Mouse (Mus musculus) monocyte, adult 2 months (primary cell): ENCODE results near the gene Smpd1.
A peak's percentile ranks its signal among the peaks of the same experiment; 100 is the strongest.

Source experiments
- DNase-seq, 2 experiments: peaks; one replicate each; pipeline ENCODE4 v3.0.0; 2022; ENCODE audit warnings: low spot score in 2 of 2, low read depth in 1 of 2

Smpd1 gene

DNA sequence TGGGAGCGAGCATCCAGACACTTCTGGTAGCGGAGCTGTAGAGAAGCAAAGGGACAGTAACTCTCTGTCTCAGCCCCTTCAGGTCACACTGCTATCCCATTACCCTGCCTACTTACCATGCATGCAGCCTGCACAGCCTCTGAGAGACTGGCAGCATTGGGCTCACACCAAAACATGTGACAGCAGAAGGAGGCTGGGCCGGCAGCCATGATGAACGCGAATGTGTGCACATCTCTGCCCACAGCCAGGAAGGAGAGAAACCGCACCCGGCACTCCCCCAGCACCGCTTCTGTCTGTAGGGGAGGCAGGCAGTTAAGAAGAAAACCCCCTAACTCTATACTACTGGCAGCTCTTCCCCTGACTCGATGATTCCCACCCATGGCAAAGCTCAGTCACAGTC lies 4.9 kb downstream of the Smpd1 start:
- no peak for DNase-seq

- no peak for DNase-seq
Measured at GRCm38 (mm10) chr7:105562317-105562716, 8.2 kb downstream of the Smpd1 start.

GRCm38 (mm10) chr7:105563367-105563766 lies 9.2 kb downstream of the Smpd1 start:
- DNase-seq, result no peak

DNA sequence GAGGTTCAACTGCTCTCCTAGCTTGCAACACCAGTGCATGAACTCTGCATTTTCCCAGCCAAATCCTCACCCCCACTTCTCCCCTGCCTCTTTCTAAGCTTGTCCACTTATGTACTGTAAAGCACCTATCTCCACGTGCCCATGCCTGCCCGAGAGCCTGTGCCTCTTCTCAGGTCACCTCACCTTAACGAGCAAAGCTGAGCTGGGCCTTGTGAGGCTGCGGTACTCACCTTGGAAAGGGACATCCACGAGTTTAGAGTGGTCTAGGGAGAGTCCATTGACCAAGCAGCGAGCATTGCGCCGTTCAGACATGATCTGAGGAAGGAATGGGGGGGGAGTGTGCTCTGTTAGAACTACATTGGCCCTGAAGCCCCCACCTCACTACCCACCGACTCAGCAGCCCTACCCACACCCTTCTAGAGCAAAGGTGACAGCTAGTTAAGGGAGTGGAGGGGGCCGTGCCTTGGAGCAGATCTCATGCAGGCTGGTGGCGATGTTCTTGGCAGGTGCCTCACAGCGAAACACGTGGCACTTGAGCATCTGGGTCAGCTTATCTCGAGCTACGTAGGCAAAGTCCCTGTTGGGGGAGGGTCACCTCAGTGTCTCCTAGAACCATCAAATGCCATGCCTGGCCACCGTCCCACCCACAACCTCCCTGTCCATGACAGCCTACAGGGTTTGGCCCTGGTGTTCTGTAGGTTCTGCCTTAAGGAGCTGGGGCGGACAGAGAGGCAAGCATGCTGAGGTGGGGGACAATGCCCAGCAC lies 11.1 kb downstream of the Smpd1 start:
- no peak for DNase-seq

DNA sequence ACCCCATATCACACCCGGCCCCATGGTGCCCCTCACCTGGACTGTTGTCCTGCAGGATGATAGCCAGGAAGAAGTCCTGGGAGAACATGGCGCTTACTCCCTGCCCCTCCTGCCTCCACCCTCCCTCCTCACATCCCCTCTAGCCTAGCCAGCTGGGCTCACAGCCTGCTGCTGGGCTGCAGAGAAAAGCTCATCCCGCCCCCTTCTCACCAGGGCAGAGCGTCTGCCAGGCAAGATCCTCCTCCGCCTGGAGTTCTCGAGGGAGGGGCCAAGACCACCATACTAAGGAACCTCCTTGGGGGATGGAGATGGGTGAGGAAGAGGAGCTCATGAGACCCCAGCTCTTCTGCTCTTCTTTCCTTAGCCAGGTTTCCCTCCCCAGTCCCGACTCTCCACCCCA lies 14.4 kb downstream of the Smpd1 start:
- DNase-seq, result no peak

DNA sequence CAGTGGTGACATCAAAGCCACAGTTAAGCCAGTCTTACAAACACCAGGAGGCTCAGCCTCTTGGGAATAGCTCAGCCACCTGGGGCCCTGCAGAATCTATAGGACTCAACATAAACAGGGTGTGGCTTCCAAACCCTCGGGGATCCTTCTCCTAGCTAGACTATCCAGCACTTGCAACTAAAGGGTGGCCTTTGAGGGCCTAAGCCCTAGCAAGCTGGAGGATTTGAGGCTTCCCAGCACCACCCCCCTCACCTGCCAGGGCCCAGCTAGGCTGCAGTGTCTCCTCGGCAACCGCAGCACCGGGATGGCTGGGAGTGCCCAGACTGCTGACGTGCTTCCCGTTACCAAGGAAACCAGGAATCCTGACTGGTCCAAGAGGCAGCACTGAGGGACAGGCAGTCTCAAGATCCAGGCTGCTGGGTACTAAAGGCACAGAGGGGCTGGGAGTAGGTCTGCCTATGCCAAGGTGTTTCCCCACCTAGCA lies 14.9 kb downstream of the Smpd1 start:
- DNase-seq, result no peak

DNA sequence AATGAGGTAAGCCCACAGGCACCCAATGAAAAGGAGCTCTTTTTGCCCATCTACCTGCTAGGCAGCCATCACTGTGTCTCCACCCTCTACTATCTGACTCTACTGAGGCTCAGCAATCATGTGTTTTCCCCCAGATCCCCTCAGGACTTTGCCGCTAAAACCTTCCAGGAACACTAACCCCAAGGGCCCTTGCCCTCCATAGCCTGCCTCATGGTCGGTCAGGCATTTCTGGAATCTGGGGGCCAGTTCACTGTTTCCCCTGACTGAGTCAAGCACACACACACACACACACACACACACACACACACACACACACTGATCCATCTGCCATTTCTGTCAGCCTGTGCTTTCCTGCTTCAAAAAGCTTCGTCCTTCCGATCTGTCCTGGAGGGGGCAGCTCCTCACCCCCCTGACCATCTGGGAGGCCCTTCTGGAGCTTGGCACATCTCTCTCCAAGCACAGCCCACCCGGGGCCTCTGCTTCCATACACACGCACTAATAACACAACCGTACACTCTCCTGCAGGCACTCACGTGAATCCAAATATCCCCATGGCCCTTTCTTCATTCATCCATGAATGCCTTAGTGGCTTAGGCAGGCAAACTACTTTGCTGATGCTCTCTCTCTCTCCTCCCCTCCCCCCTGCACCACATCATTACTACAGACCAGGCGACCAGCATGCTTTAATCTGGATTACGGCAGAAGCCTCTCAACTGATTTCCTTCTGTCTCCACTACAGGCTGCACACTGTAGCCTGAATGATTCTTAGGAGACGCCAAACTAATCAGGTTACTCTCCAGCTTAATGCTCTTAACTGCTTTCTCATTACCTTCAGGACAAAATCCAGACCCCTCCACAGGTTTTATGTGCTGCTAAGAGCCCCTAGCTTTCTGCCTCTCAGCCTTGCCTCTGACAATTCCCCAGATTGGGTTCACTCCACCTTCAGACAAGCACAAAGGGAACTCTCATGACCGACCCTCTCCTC lies 15.6 kb downstream of the Smpd1 start:
- DNase-seq, result no peak

DNA sequence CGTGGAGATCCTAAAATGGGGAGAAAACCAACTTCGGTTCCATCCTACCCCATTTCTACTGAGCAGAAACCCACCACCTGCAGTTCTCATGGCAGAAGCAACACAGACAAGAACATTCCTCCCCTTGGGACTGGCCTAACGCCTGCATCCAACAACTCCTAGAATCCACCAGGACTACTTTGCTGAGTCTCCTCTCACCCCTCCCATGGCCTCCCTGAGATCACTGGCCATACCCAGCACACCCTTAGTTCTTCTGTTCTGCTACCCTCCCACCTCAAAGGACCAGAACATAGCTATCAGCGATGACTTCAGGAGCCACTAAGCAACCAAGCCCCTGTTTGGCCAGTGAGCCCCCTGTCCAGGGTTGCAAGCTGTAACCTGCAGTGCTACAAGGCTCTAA lies 16.6 kb downstream of the Smpd1 start:
- DNase-seq, result no peak

- no peak for DNase-seq
Measured at GRCm38 (mm10) chr7:105572949-105573348, 18.8 kb downstream of the Smpd1 start.

DNA sequence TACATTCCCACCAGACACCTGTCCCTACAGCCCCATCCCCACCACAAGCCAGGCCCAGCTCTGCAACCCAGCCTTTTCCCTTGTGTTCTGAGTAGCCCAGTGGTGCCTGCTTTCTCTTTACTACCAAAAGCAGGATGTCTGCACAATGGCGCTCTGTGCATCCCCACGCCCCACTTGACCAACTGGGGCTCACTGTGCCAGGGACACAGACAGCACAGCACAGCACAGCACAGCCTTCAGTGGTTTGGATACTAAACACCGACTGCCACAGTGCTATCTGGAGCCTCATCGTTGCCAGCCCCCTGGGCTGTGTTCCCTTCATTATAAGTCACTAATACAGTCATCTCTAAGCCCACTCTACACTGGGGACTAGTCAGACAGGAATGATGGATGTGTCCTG lies 20.4 kb downstream of the Smpd1 start:
- no peak for DNase-seq

DNA sequence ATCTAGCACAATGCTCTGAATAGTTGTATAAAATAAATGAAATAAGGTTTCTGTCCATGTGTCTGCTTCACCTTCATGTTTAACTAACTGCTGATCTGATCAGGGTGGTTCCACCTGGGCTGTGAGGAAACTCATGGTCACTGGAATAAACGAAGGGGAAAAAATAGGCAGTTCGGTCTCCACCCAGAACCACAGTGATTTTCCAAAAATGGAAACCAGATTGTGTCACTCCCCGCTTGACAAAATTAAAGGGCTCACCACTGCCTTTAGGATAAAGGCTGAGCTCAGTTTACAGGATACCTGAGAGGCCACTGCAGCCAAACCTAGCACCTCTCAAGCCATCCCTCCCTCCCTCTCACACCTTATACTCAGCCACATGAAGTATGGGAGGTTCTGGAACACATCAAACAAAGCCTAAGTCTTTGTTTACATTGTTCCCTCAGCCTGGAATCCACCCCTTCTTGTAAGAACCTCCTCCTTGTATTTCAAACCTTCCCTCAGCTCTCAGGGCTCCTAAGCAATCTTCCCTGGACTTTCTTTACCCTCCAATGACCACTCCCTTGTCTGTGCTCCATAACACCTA lies 22.1 kb downstream of the Smpd1 start:
- no peak for DNase-seq

DNA sequence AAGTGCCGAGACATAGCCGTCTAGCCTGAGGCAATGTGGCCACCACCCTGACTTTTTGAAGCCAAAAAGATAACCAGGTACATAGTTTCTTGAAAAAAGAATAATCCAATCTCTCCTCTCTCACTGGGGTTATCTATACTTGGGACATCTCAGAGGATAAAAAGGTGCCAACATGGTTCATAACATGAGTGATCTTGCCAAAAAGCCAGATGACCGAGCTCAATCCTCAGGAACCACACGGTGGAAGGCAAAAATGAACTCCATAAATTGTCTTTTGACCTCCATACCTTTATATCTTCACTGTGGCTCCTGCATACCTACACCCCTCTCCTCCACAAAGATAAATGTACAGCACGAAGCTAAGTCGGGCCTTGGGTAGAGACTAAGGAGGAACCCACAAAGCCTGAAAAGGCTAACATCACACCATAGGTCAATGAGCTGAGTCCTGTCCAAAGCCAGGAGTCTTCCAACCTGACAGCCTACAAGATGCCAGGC lies 23.3 kb downstream of the Smpd1 start:
- DNase-seq, result no peak

- DNase-seq, result no peak
Measured at GRCm38 (mm10) chr7:105578481-105578880, 24.3 kb downstream of the Smpd1 start.

DNA sequence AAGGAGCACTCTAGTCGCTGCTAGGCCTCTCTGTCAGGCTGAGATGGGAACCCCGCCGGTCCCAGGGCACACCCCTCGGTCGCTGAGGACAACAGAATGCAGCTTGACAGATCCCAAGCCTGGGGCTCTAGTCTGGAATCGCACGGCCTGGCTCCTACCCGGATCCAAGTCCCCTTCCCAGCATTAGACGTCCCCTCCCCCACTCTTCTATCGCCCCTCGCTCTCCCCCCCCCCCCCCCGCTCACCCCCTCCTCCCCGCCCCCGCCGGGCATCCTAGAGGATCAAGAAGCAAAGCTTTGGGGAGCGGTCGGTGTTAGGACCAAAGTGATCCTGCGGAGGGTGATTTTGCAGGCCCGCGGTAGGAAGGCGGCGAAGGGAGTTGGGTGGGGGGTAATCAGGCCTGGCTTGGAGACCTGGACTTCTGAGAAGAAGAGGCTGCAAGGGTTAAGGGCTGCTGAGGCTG lies 26.5 kb downstream of the Smpd1 start:
- DNase-seq, result no peak

DNA sequence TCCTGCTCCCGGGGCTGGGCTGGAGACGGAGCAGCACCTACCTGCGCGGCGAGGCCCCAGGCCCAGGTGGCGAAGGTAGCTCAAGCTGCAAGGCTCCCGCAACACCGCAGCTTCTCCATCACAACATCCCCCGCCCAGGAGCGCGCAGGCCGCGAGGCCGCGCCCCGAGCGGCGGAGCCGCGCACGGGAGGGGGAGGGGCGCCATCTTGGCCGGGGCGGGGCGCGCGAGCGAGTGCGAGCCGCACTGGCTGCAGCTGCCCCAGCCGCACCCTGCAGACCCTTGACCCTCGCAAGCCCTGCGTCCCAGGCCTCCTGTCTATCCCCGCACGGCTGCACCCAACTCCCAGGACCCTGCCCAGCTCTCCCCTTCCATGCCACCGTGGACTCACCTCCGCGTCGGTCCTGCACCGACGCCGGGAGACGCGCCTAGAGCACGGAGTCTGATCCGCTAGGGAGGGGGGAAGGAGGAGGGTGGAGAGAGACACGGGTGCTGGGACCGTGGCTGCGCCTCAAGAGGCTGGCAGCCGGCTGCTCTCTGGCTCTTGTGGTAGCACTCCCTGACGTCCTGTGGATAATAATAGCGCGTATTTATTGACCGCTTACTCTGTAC lies 27.0 kb downstream of the Smpd1 start, which contains the start of gene Apbb1:
Gene Apbb1 (minus strand): TSS at position 560 of the 610 bp plus-strand sequence.
- peak in 1 of 2 experiments; percentile 3 for DNase-seq

- DNase-seq, result no peak
Measured at GRCm38 (mm10) chr7:105581959-105582358, 27.8 kb downstream of the Smpd1 start.

GRCm38 (mm10) chr7:105588325-105588912 lies 34.3 kb downstream of the Smpd1 start:
- DNase-seq, result no peak

GRCm38 (mm10) chr7:105590097-105590496 lies 35.9 kb downstream of the Smpd1 start:
- no peak for DNase-seq

GRCm38 (mm10) chr7:105602860-105603623 lies 48.9 kb downstream of the Smpd1 start:
- no peak for DNase-seq
